Mouse (Mus musculus): ENCODE results near the gene 4930523C07Rik.

DNA sequence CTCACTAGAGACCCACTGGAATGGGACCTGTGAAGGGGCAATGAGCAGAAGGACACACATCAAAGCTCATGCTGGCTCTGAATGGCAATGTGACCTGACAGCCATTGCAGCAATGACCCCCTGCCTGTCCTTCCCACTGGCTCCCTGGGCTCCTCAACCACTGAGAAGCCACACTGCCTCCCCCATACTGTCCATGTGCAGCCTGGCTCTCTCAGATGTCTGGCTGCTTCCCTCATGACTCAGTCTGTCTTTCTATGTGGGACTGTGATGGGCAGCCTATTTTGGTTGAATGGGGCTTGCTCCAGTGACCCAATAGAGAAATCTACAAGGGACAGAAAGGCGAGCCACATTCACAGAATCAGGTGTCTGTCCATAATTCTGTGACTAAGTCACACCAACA is 38.5 kb downstream of the 4930523C07Rik start:
- TF ChIP-seq CTCF (IDR thresholded peaks at IDR 0.05; ENCODE audit: extremely low read depth, insufficient read depth, low read length) (no peak), POLR2A (IDR thresholded peaks at IDR 0.05; ENCODE audit: extremely low read depth, insufficient read depth, low read length) (no peak)
